Mouse (Mus musculus): ENCODE measurements around the gene Trim59. TPM values are rescaled to one million over a fixed set of nuclear protein-coding genes. Genes with fewer than 3 reads are reported as not detected.

Gene Trim59
- polyA plus RNA-seq, 1 experiment from 2014 or later = 69.7 TPM

GRCm38 (mm10) chr3:69004437-69005337 lies 39.9 kb downstream of the Trim59 start, which contains the start of the genes Ift80 and Smc4:
Gene Ift80, minus strand, starts transcription at chr3:69004570.
Gene Smc4, plus strand, starts transcription at chr3:69004738.
- peaks cover 20% of the 10 kb centered on the region for H3K4me1 ChIP-seq
- peak within 1 kb of the TSS; percentile 68 for H3K4me2 ChIP-seq
- ATAC-seq (ENCODE audit: extremely low read depth, insufficient number of reproducible peaks, low FRiP score, low TSS enrichment) = peak; percentile 87
- H3K9me3 ChIP-seq = no peaks in the 10 kb centered on the region
- H3K27ac ChIP-seq (replicated peaks) = peak within 1 kb of the TSS; percentile 97
- whole genome bisulfite sequencing = under 1% methylated on average over 72 of the region's 76 CpGs
- H3K36me3 ChIP-seq = peaks cover 5% of the 10 kb centered on the region; the same call in 1 of the 2 replicates
- no peaks in the 10 kb centered on the region for H3K27me3 ChIP-seq (replicated peaks)
- peak within 1 kb of the TSS; percentile 95 for H3K4me3 ChIP-seq
- H3K9ac ChIP-seq = peak within 1 kb of the TSS; percentile 96

DNA sequence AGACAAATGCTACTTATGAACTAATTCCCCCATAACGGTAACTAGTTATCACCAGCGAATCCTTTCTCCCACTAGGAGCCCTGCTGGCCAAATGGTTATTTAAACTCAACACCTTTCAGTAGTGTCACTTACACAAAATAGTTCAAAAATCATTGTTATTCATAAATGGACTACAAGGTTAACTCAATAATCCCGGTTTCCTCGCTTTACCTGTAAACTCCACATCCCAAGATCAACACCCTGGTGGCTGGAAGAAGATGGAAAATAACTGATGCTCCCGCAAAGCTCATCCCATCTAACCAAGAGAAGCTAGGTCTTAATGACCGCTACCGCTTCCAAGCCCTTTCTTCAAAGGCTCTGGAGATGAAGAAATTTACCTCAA lies 40.5 kb downstream of the Trim59 start:
- H3K9me3 ChIP-seq = no peaks in the 10 kb centered on the region
- peaks cover 15% of the 10 kb centered on the region for H3K4me1 ChIP-seq
- H3K27ac ChIP-seq (replicated peaks) = peak overlapping the region; percentile 97
- H3K4me2 ChIP-seq = peak overlapping the region; percentile 68
- 1% methylated on average over 7 of the region's 7 CpGs for WGBS
- peak overlapping the region; percentile 84 for H3K9ac ChIP-seq
- ATAC-seq (ENCODE audit: extremely low read depth, insufficient number of reproducible peaks, low FRiP score, low TSS enrichment) = no peak
- no peaks in the 10 kb centered on the region for H3K27me3 ChIP-seq (replicated peaks)
- no peaks in the 10 kb centered on the region for H3K36me3 ChIP-seq
- peak overlapping the region; percentile 95 for H3K4me3 ChIP-seq

DNA sequence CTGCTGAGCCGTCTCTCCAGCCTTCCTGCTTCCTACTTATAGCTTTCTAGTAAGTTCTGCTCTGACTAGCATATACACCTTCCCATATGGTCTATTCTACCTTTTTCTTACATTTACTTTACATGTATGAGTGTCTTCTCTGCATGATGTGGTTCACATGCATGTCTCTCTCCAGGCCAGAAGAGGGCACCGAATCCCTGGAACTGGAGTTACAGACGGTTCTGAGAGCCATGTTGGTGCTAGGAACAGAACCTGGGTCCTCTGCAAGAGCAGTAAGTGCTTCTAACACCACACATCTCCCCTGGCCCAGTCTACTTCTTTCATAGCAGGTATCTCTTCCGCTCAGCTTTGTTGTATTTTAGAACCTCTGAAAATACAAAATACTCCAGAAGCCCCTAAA lies 41.8 kb downstream of the Trim59 start:
- Histone ChIP-seq H3K4me1 (peaks cover 11% of the 10 kb centered on the region), H3K9ac (no peak overlapping the region), H3K27ac (replicated peaks) (no peak overlapping the region), H3K4me3 (no peak overlapping the region), H3K36me3 (no peaks in the 10 kb centered on the region), H3K9me3 (no peaks in the 10 kb centered on the region), H3K27me3 (replicated peaks) (no peaks in the 10 kb centered on the region), H3K4me2 (no peak overlapping the region)
- WGBS = 89% methylated on average over 4 of the region's 4 CpGs
- ATAC-seq (ENCODE audit: extremely low read depth, insufficient number of reproducible peaks, low FRiP score, low TSS enrichment) = no peak

DNA sequence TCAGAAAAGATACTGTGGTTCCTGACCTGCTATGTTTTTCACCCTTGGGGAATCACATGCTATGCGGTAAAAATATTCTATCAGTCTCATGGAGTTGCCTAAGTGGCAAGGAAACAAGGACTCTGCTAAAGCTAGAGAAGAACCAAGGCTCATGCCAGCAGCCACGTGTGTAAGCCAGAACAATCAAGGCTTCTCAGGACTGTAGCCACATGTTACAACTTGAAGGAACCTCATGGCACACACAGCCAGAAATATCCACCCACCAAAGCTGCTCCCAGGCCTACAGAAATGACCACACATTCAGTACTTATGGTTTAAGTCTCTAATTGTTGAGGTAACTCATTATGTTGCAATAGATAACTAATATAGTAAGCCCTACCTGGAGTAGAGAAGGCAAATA lies 58.0 kb downstream of the Trim59 start:
- Histone ChIP-seq H3K27ac (replicated peaks) (no peak overlapping the region), H3K9ac (no peak overlapping the region), H3K4me2 (no peak overlapping the region), H3K27me3 (replicated peaks) (no peaks in the 10 kb centered on the region), H3K4me1 (no peaks in the 10 kb centered on the region), H3K9me3 (no peaks in the 10 kb centered on the region), H3K4me3 (no peak overlapping the region), H3K36me3 (peaks cover 29% of the 10 kb centered on the region)
- ATAC-seq (ENCODE audit: extremely low read depth, insufficient number of reproducible peaks, low FRiP score, low TSS enrichment) = no peak
- 86% methylated on average over 2 of the region's 2 CpGs for WGBS

MicroRNAs encoded within 50 kb of the gene (microRNA counts, 519-probe panel; counts per million panel counts)
- 6,685 counts per million, percentile 96 among the panel's probes with 10 or more counts for microRNA mmu-miR-15b

Small RNA genes lying within 50 kb of the gene (microRNA-seq; reads per million reads assigned to microRNA genes)
- gene Mir15b = 806 reads per million, percentile 77 among the genes with 10 or more reads in this experiment
- gene Mir16-2 = 241 reads per million, percentile 65 among the genes with 10 or more reads in this experiment

Other genes starting within 250 kb of the Trim59 start
- gene 1110032F04Rik, start 175.2 kb downstream of the Trim59 start, polyA plus RNA-seq (2015; fragmentation: Nextera tagmentation; extraction: Ambion mirVana) = 6.4 and 8.4 TPM in 2 replicates
- gene Ift80, start 40.2 kb downstream of the Trim59 start, polyA plus RNA-seq (2015; fragmentation: Nextera tagmentation; extraction: Ambion mirVana) = 7.4 and 8.8 TPM in 2 replicates
- 145 and 155 TPM in 2 replicates for gene Smc4, start 40.0 kb downstream of the Trim59 start, polyA plus RNA-seq (2015; fragmentation: Nextera tagmentation; extraction: Ambion mirVana)
- 21.0 and 24.1 TPM in 2 replicates for gene Kpna4, start 82.4 kb upstream of the Trim59 start, polyA plus RNA-seq (2015; fragmentation: Nextera tagmentation; extraction: Ambion mirVana)
- not detected in 2 replicates for gene Arl14, start 177.7 kb upstream of the Trim59 start, polyA plus RNA-seq (2015; fragmentation: Nextera tagmentation; extraction: Ambion mirVana)